Mouse (Mus musculus) gastrocnemius, adult 2 months (tissue): ENCODE results near the gene Map3k4. TPM values are rescaled to one million over a fixed set of nuclear protein-coding genes. Genes with fewer than 3 reads are reported as not detected.

ENCODE experiments used
- DNase-seq: peaks from one replicate; pipeline ENCODE4 v3.0.0; 2022
- H3K27ac ChIP-seq: fragments of 200-600 bp; 2 replicates; pipeline ENCODE4 v1.8.1; 2022; ENCODE audit warnings: mild to moderate bottlenecking
- H3K4me3 ChIP-seq: fragments of 200-600 bp; 2 replicates; pipeline ENCODE4 v1.8.1; 2022; ENCODE audit warnings: mild to moderate bottlenecking, moderate library complexity
- CTCF ChIP-seq: fragments of 200-600 bp; IDR thresholded peaks from 2 replicates; pipeline ENCODE4 v1.8.1; 2022; ENCODE audit warnings: antibody characterized with exemption, mild to moderate bottlenecking, moderate library complexity
- intact Hi-C: fragments of 180-260 bp; cut with DNase I; formaldehyde crosslinking; loops from one replicate; pipeline ENCODE4 v1.15.1; 2025
- total RNA-seq, 2 experiments: library from RNA; stranded (reverse); gene quantifications; 2 replicates each; pipeline ENCODE4 v1.2.3; 2021

The Map3k4 gene
- total RNA-seq, 2 experiments from 2014 or later: 29.5 to 36.6 TPM

- no peak for DNase-seq
- Histone ChIP-seq H3K27ac (peak overlapping the region; percentile 24; the same call in 1 of the 2 replicates), H3K4me3 (no peak overlapping the region)
- TF ChIP-seq CTCF: no peak
- intact Hi-C loops: no loop called here
Measured at GRCm38 (mm10) chr17:12276496-12277200, 41.9 kb downstream of the Map3k4 start.

GRCm38 (mm10) chr17:12275756-12276155 is 42.8 kb downstream of the Map3k4 start:
- intact Hi-C loops: no loop called here
- TF ChIP-seq CTCF: no peak
- Histone ChIP-seq H3K27ac (peak overlapping the region; percentile 76), H3K4me3 (no peak overlapping the region)
- no peak for DNase-seq

GRCm38 (mm10) chr17:12273032-12273431 is 45.6 kb downstream of the Map3k4 start:
- TF ChIP-seq CTCF: no peak
- no peak overlapping the region for H3K27ac ChIP-seq
- DNase-seq: no peak
- H3K4me3 ChIP-seq: no peak overlapping the region
- intact Hi-C loops: no loop called here

GRCm38 (mm10) chr17:12271805-12272204 is 46.8 kb downstream of the Map3k4 start:
- Histone ChIP-seq H3K4me3 (no peak overlapping the region), H3K27ac (no peak overlapping the region)
- DNase-seq: no peak
- no peak for TF ChIP-seq CTCF
- intact Hi-C loops: no loop called here

- intact Hi-C loops: loop anchor here (2.0 to 5.0 kb wide), 2 partner anchors 24 to 49 kb away; partner anchors contain the start of gene Map3k4
- DNase-seq: peak; percentile 71
Measured at GRCm38 (mm10) chr17:12268538-12268937, 50.1 kb downstream of the Map3k4 start.

GRCm38 (mm10) chr17:12268091-12268490 is 50.5 kb downstream of the Map3k4 start:
- Histone ChIP-seq H3K4me3 (no peak overlapping the region), H3K27ac (no peak overlapping the region)
- no peak for TF ChIP-seq CTCF
- intact Hi-C loops: loop anchor here (2.0 to 5.0 kb wide), 2 partner anchors 25 to 49 kb away; partner anchors contain the start of gene Map3k4
- DNase-seq: no peak

More at GRCm38 (mm10) chr17:12268538-12268937, 50.1 kb downstream of the Map3k4 start:
- Histone ChIP-seq H3K27ac (peak overlapping the region; percentile 38), H3K4me3 (no peak overlapping the region)
- no peak for TF ChIP-seq CTCF

- peak overlapping the region; percentile 52 for H3K4me3 ChIP-seq
- intact Hi-C loops: loop anchor here (1.0 to 5.0 kb wide), 4 partner anchors 51 to 105 kb away; partner anchors contain the start of gene Map3k4
- peak; percentile 73 for DNase-seq
- H3K27ac ChIP-seq: peak overlapping the region; percentile 79
- TF ChIP-seq CTCF: peak; percentile 63
Measured at GRCm38 (mm10) chr17:12265969-12266925, 52.3 kb downstream of the Map3k4 start.

GRCm38 (mm10) chr17:12264293-12264692 is 54.3 kb downstream of the Map3k4 start:
- no peak overlapping the region for H3K27ac ChIP-seq
- TF ChIP-seq CTCF: no peak
- intact Hi-C loops: no loop called here
- DNase-seq: no peak
- no peak overlapping the region for H3K4me3 ChIP-seq

GRCm38 (mm10) chr17:12263787-12264186 is 54.8 kb downstream of the Map3k4 start:
- intact Hi-C loops: no loop called here
- no peak for TF ChIP-seq CTCF
- DNase-seq: no peak
- Histone ChIP-seq H3K4me3 (no peak overlapping the region), H3K27ac (no peak overlapping the region)

- no peak for DNase-seq
- no peak for TF ChIP-seq CTCF
- no peak overlapping the region for H3K27ac ChIP-seq
- H3K4me3 ChIP-seq: no peak overlapping the region
- intact Hi-C loops: no loop called here
Measured at GRCm38 (mm10) chr17:12262851-12263250, 55.7 kb downstream of the Map3k4 start.

- TF ChIP-seq CTCF: peak; percentile 33
- intact Hi-C loops: no loop called here
Measured at GRCm38 (mm10) chr17:12261887-12262286, 56.7 kb downstream of the Map3k4 start.

GRCm38 (mm10) chr17:12261376-12261775 is 57.2 kb downstream of the Map3k4 start:
- TF ChIP-seq CTCF: no peak
- no peak overlapping the region for H3K27ac ChIP-seq
- DNase-seq: no peak
- intact Hi-C loops: no loop called here
- H3K4me3 ChIP-seq: no peak overlapping the region

More at GRCm38 (mm10) chr17:12261887-12262286, 56.7 kb downstream of the Map3k4 start:
- no peak for DNase-seq
- H3K27ac ChIP-seq: no peak overlapping the region
- no peak overlapping the region for H3K4me3 ChIP-seq

- intact Hi-C loops: no loop called here
- no peak for TF ChIP-seq CTCF
- Histone ChIP-seq H3K27ac (no peak overlapping the region), H3K4me3 (no peak overlapping the region)
- DNase-seq: no peak
Measured at GRCm38 (mm10) chr17:12259957-12260356, 58.6 kb downstream of the Map3k4 start.
